Mouse (Mus musculus): ENCODE measurements around the gene Ces2h. TPM values are rescaled to one million over a fixed set of nuclear protein-coding genes. Genes with fewer than 3 reads are reported as not detected.

The Ces2h gene
- polyA plus RNA-seq, 1 experiment from 2014 or later: not detected

Other genes with a start within 250 kb of the Ces2h start
- not detected in 2 replicates for gene Ces2b, start 169.3 kb upstream of the Ces2h start, polyA plus RNA-seq (2016; fragmentation: Nextera tagmentation; extraction: Ambion mirVana)
- not detected in 2 replicates for gene Ces2c, start 153.8 kb upstream of the Ces2h start, polyA plus RNA-seq (2016; fragmentation: Nextera tagmentation; extraction: Ambion mirVana)
- not detected in 2 replicates for gene Ces2e, start 74.6 kb upstream of the Ces2h start, polyA plus RNA-seq (2016; fragmentation: Nextera tagmentation; extraction: Ambion mirVana)
- gene Ces2f, start 53.5 kb upstream of the Ces2h start, polyA plus RNA-seq (2016; fragmentation: Nextera tagmentation; extraction: Ambion mirVana): not detected in 2 replicates
- gene Ces2g, start 39.1 kb upstream of the Ces2h start, polyA plus RNA-seq (2016; fragmentation: Nextera tagmentation; extraction: Ambion mirVana): 1.0 and 1.4 TPM in 2 replicates
- gene Ces3a, start 47.7 kb downstream of the Ces2h start, polyA plus RNA-seq (2016; fragmentation: Nextera tagmentation; extraction: Ambion mirVana): not detected in 2 replicates
- not detected in 2 replicates for gene Ces3b, start 82.9 kb downstream of the Ces2h start, polyA plus RNA-seq (2016; fragmentation: Nextera tagmentation; extraction: Ambion mirVana)
- not detected in 2 replicates for gene Ces4a, start 130.9 kb downstream of the Ces2h start, polyA plus RNA-seq (2016; fragmentation: Nextera tagmentation; extraction: Ambion mirVana)
- 65.3 and 67.9 TPM in 2 replicates for gene Cbfb, start 169.8 kb downstream of the Ces2h start, polyA plus RNA-seq (2016; fragmentation: Nextera tagmentation; extraction: Ambion mirVana)
- gene D230025D16Rik, start 224.3 kb downstream of the Ces2h start, polyA plus RNA-seq (2016; fragmentation: Nextera tagmentation; extraction: Ambion mirVana): 18.7 and 18.9 TPM in 2 replicates

Measured in heart, embryonic 12.5 days (tissue).